Mouse (Mus musculus): ENCODE measurements around the gene Gatad2b. TPM values are rescaled to one million over a fixed set of nuclear protein-coding genes. Genes with fewer than 3 reads are reported as not detected.

The Gatad2b gene
- total and polyA plus RNA-seq, 3 experiments = 8.4 to 22.6 (median 8.9) TPM

GRCm38 (mm10) chr3:90268971-90269370 is 24.0 kb upstream of the Gatad2b start:
- no peak overlapping the region for H3K4me2 ChIP-seq (ENCODE audit: insufficient read depth, low read depth, poor library complexity, severe bottlenecking)
- dilution Hi-C loops (cut with MboI; ENCODE audit: extremely low pct_ligation_motif_present, extremely low pct_unique_long_range_greater_than_20kb, low sequenced_read_pairs) = no loop called here
- no peak overlapping the region for H3K27ac ChIP-seq (ENCODE audit: insufficient read depth, low read depth)
- H3K27me3 ChIP-seq (replicated peaks) = no peaks in the 10 kb centered on the region
- H3K79me2 ChIP-seq (replicated peaks; ENCODE audit: control insufficient read depth, extremely low read depth, insufficient read depth, poor library complexity, severe bottlenecking) = peaks cover 28% of the 10 kb centered on the region
- H3K4me1 ChIP-seq (ENCODE audit: control insufficient read depth in 1 of 2, insufficient read depth in 2 of 2) = peaks cover 16 to 27% of the 10 kb centered on the region in 2 experiments
- peaks cover 57 to 69% of the 10 kb centered on the region in 2 experiments for H3K36me3 ChIP-seq (replicated peaks in 1 of 2; ENCODE audit: control insufficient read depth in 1 of 2, insufficient read depth in 1 of 2, low read length in 1 of 2)
- H3K4me3 ChIP-seq (replicated peaks in 1 of 3; ENCODE audit: low read depth in 2 of 3, low read length in 2 of 3, poor library complexity in 1 of 3) = no peak overlapping the region
- TF ChIP-seq EP300 (IDR thresholded peaks at IDR 0.05; ENCODE audit: low read length) (no peak), MXI1 (IDR thresholded peaks at IDR 0.05; ENCODE audit: low read depth, low read length) (no peak), MEF2A (IDR thresholded peaks at IDR 0.05; ENCODE audit: borderline replicate concordance, low read depth, low read length) (no peak), HCFC1 (IDR thresholded peaks at IDR 0.05; ENCODE audit: low read depth, low read length) (no peak), ZNF384 (IDR thresholded peaks at IDR 0.05; ENCODE audit: low read depth, low read length) (no peak), POLR2AphosphoS2 (IDR thresholded peaks at IDR 0.05; ENCODE audit: low read depth, low read length) (no peak), JUND (conservative IDR thresholded peaks at IDR 0.05; ENCODE audit: low read depth, low read length) (no peak), ETS1 (conservative IDR thresholded peaks at IDR 0.05; ENCODE audit: low read depth, low read length) (no peak), CHD1 (IDR thresholded peaks at IDR 0.05; ENCODE audit: low read depth, low read length) (no peak), USF1 (IDR thresholded peaks at IDR 0.05; ENCODE audit: low read depth, low read length) (no peak), ZKSCAN1 (IDR thresholded peaks at IDR 0.05; ENCODE audit: borderline replicate concordance, low read depth, low read length) (no peak)
- DNase-seq (ENCODE audit: extremely low read depth) = no peak
- no peaks in the 10 kb centered on the region for H3K9me3 ChIP-seq (replicated peaks; ENCODE audit: low read length)
- in situ Hi-C loops (cut with MboI; ENCODE audit: low pct_ligation_motif_present, low pct_unique_long_range_greater_than_20kb, low sequenced_read_pairs) = no loop called here
- H3K9ac ChIP-seq (ENCODE audit: insufficient read depth, low read depth) = no peak overlapping the region

DNA sequence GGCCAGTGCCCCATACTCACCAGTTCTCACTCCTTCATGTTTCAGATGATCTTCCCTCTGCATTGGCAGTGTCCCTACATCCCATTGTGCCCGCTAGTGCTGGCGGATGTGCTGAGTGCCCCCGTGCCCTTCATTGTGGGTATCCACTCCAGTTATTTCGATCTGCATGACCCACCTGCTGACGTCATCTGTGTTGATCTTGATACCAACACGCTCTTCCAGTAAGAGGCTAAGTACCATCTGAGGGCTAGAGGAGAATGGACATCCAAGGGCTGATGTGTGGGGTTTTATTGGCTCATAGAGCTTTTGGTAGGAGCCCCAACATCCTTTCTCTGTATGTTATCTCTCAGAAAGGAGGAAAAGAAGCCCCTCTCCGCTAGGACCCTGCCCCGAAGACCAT is 22.2 kb upstream of the Gatad2b start:
- Histone ChIP-seq H3K27ac (ENCODE audit: insufficient read depth, low read depth) (no peak overlapping the region), H3K9ac (ENCODE audit: insufficient read depth, low read depth) (no peak overlapping the region), H3K4me3 (replicated peaks in 1 of 3; ENCODE audit: low read depth in 2 of 3, low read length in 2 of 3, poor library complexity in 1 of 3) (no peak overlapping the region), H3K36me3 (replicated peaks in 1 of 2; ENCODE audit: control insufficient read depth in 1 of 2, insufficient read depth in 1 of 2, low read length in 1 of 2) (peaks cover 72 to 83% of the 10 kb centered on the region in 2 experiments), H3K4me2 (ENCODE audit: insufficient read depth, low read depth, poor library complexity, severe bottlenecking) (no peak overlapping the region), H3K27me3 (replicated peaks) (no peaks in the 10 kb centered on the region), H3K4me1 (ENCODE audit: control insufficient read depth in 1 of 2, insufficient read depth in 2 of 2) (peaks cover 13 to 20% of the 10 kb centered on the region in 2 experiments), H3K79me2 (replicated peaks; ENCODE audit: control insufficient read depth, extremely low read depth, insufficient read depth, poor library complexity, severe bottlenecking) (peaks cover 28% of the 10 kb centered on the region), H3K9me3 (replicated peaks; ENCODE audit: low read length) (no peaks in the 10 kb centered on the region)
- in situ Hi-C loops (cut with MboI; ENCODE audit: low pct_ligation_motif_present, low pct_unique_long_range_greater_than_20kb, low sequenced_read_pairs) = no loop called here
- no peak for DNase-seq (ENCODE audit: extremely low read depth)
- dilution Hi-C loops (cut with MboI; ENCODE audit: extremely low pct_ligation_motif_present, extremely low pct_unique_long_range_greater_than_20kb, low sequenced_read_pairs) = no loop called here
- no peak for TF ChIP-seq RAD21 (IDR thresholded peaks at IDR 0.05; ENCODE audit: low read depth, low read length)
- TF ChIP-seq POLR2AphosphoS2 (IDR thresholded peaks at IDR 0.05; ENCODE audit: low read depth, low read length) = no peak
- TF ChIP-seq JUND (conservative IDR thresholded peaks at IDR 0.05; ENCODE audit: low read depth, low read length) = no peak
- no peak for TF ChIP-seq MEF2A (IDR thresholded peaks at IDR 0.05; ENCODE audit: borderline replicate concordance, low read depth, low read length)
- no peak for TF ChIP-seq MAZ (IDR thresholded peaks at IDR 0.05; ENCODE audit: low read depth, low read length)
- TF ChIP-seq SIN3A (IDR thresholded peaks at IDR 0.05; ENCODE audit: low read length) = no peak
- TF ChIP-seq MAFK (IDR thresholded peaks at IDR 0.05; ENCODE audit: insufficient replicate concordance, low read length) = no peak
- no peak for TF ChIP-seq IRF4 (IDR thresholded peaks at IDR 0.05; ENCODE audit: low read depth, low read length)
- no peak for TF ChIP-seq POLR2A (IDR thresholded peaks at IDR 0.05; ENCODE audit: low read depth, low read length)
- TF ChIP-seq MXI1 (IDR thresholded peaks at IDR 0.05; ENCODE audit: low read depth, low read length) = no peak
- TF ChIP-seq ZNF384 (IDR thresholded peaks at IDR 0.05; ENCODE audit: low read depth, low read length) = no peak
- no peak for TF ChIP-seq MAX (IDR thresholded peaks at IDR 0.05; ENCODE audit: low read length)
- TF ChIP-seq MYC (IDR thresholded peaks at IDR 0.05; ENCODE audit: low read depth, low read length) = no peak
- no peak for TF ChIP-seq HCFC1 (IDR thresholded peaks at IDR 0.05; ENCODE audit: low read depth, low read length)
- no peak for TF ChIP-seq NRF1 (IDR thresholded peaks at IDR 0.05; ENCODE audit: low read depth, low read length)
- no peak for TF ChIP-seq UBTF (IDR thresholded peaks at IDR 0.05; ENCODE audit: low read depth, low read length)
- TF ChIP-seq PAX5 (IDR thresholded peaks at IDR 0.05; ENCODE audit: low read length) = no peak
- TF ChIP-seq E2F4 (IDR thresholded peaks at IDR 0.05; ENCODE audit: insufficient replicate concordance, low read depth, low read length) = no peak
- no peak for TF ChIP-seq ELF1 (IDR thresholded peaks at IDR 0.05; ENCODE audit: low read depth, low read length)
